Mouse (Mus musculus) kidney, adult 9 months (tissue): ENCODE measurements at regions not wholly inside any gene's neighbourhood (a gene's known extent, or its start where the extent isn't known, plus 50 kb on each side); places are given as distances from the start of the nearest gene placed in this dataset.

Experiments used
- DNase-seq: peaks from one replicate; pipeline ENCODE4 v3.0.0; 2022

DNA sequence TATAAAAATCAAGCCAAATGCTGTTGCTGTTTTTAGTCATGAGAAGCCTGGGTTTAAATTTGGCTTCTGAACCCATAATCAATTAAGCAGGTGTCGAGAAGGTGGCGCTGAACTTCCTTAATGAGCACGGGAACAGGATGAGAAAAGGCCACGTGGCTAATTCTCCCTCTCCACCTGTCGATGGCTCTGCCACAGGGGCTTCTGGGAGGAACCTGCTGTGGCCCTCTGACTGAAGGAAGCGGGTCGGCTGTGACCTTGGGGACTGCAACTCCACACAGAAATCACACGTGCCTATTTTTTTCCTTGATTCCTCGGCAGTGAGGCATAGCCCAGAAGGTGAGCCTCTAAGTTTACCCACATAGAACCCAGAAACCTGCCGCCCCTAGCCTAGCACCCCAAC is 244.8 kb upstream of the Sulf2 start:
- peak; percentile 18 for DNase-seq

DNA sequence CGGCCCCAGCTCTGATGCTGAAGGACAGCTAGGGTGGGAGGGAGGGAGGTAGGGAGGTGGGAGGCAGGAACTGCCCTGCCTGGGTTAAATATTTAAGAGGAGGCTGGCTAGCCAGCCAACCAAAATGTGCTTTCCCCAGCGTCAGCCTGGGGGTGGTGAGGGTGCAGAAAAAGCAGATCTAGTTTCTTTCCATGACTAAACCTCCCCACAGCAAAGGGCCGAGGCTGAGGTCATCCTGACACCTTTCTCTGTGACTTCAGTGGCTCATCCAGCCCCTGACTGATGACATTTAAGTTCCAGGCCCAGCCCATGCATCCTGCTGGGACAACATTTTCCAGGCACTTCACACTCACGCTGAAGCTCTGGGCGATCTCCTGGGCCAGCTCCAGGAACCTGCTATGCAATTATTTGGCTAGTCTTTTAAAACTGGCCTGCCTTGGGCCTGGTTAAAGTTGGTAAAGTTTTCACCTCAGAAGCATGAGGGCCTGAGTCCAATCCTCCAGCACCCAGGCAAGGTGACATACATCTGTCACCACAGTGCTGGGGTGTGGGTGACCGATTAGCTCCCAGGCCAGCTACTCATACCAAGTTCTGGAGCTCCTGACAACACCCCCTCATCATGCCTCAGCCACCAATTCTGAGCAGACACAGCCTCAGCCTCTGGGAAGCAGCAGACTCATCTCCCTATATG is 243.8 kb upstream of the Sulf2 start:
- DNase-seq = peak; percentile 57

DNA sequence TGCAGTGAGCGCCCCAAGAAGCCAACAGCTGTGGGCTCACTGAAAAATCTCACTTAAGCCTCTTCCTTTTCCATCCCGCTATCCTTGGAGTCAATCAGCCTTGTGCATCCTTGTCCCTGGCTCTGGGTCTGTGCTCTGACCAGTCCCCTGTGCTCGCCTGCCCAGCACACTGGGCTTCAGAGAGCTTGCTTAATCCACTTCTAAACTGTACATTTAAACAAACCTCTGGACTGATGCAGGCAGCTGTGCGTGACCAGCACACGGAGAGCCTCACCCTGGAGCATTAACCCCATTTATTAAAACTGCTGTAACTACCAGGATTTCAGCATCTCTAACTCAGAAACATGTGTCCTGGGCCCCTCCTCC is 243.3 kb upstream of the Sulf2 start:
- peak; percentile 48 for DNase-seq

DNA sequence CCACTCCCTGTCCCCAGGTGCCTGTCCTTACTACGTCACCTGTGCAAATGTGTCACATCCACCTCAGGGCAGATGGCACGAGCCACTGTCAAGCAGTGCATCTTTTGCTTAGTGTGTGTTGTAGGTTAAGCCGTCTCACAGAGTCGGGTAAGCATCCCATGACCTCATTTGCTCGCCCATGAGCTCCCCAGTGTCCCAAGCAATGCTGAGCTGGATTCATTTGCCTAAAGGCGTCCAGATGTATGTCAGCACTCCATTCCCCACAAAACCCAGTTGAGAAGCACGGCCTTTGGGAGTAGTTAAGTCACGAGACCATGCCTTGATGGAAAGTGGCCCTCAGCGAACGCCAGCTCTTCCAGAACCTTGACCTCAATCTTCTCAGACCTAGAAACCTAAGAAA is 242.7 kb upstream of the Sulf2 start:
- no peak for DNase-seq

DNA sequence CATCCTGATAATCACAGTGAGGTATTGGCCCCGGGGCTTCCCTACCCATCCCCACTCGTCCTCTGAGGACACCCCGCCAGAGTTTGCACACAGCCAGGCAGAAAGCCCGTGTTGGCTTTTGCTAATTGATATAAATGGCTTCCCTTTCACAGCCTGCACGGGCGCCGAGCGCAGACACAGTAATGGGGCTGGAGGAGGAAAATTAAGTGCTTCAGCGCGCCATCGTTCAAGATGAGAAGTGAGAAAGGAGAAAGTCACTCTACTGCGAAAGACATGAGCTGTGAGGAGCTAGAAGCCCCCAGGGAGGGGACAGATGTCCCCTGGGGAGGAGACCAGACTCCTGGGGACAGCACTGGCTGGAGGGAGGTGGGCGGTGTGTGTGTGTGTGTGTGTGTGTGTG is 239.2 kb upstream of the Sulf2 start:
- no peak for DNase-seq

DNA sequence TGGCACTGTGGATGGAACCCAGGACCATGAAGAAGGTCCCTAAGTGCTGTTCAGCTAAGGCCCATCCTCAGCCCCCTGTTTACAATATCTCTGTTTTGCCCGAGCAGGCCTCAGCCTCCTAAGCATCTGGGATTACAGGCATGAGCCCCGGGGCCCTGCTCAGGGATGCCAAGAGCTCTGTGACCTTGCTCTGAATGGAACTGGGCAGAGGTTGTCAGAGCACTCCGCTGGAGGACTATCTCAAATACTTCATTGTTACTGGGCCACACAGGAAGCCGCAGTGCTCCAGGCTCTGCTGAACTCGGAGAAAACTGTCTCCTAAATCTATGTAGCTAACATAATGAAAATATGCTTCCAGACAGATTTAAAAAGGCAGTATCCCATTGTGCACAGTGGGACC is 235.7 kb upstream of the Sulf2 start:
- no peak for DNase-seq

DNA sequence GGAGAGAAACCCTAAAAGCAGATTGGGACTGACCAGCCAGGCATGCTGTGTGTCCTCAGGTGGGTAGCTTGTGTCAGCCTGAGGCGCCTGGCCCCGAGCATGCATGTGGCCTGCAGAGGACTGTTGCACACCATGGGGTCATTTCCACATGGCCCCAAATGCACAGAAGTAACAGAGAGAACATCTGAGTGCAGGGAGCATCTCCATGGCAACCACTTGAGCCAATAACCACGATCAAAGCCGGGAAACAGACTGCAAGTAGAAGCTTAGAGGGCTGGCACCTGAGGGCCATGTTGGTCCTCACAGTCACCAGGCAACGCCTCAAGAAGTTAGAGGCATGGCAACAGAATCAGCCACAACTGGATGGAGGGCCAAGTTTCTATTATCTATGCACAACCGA is 232.6 kb upstream of the Sulf2 start:
- no peak for DNase-seq

DNA sequence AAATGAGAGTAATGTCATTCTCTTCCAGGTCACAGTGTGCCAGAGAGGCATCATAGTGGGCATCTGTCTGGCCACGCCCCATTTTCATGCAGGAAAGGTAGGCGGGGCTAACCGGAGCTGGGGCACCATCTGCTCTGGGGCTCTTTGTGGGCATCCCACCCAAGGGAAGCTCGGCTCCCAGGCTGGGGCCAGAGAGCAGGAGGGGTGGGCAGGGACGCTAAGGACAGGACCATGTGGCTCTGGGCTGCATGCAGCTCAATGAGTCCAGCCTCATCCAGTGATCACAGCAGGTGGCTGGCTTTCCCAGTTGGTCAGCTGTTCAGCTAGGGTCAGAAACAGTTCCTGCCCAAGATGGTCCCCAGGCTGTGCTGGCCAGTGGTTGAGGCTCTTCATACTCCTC is 231.4 kb upstream of the Sulf2 start:
- DNase-seq = no peak

DNA sequence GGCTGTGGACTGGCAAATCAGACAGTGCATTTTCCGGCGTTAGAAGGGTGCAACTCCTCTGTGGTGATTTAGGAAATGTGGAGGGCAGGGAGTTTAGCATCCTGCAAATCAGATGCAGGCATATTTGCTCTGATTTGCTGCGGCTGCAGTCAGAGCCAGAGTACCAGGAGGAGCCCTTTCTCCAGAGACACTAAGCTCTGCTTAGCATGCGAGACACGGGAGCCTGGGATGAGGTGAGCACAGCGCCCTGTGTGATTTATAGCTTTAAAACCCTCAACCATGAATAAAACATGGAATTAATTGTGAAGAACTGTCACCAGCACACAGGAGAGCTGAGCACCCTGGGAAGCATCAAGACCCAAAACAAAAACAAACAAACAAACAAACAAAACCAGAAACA is 229.1 kb upstream of the Sulf2 start:
- no peak for DNase-seq

DNA sequence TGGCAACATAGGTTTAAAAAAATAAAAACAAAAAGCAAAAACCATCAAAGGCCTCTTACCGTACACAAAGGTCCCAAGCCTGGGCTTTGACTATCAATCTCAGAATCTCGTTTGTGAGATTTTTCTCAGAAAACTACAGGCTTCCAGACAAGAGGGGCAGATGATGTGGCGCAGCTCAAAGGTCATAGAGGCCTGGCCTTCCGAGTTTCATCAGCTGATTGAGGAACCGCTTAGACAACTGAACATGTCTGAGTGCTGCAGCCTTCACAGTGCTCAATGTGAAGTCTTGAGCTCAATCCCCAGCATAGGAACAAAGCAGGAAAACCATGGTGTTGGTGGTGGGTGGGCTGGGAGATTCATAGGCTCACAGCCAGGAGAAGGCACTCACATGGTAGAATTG is 227.9 kb upstream of the Sulf2 start:
- DNase-seq = no peak

DNA sequence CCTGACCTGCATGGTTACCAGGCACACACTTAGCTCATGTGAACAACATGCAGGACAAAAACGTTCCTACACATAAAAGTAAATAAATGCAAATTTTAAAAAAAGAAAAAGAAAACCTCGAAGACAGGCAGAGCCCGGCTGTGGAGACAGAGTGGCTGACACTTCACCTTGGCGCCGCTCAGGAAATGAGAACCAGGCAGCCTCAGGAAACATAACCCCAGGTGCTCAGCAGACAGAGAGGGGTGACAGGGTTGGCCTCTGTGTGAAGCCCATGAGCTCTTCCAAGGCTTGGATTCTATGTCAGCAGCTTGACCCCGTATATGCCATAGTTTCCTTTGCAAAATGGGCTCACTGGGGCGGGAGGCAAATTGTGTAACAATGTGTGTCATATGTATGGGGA is 226.7 kb upstream of the Sulf2 start:
- no peak for DNase-seq

DNA sequence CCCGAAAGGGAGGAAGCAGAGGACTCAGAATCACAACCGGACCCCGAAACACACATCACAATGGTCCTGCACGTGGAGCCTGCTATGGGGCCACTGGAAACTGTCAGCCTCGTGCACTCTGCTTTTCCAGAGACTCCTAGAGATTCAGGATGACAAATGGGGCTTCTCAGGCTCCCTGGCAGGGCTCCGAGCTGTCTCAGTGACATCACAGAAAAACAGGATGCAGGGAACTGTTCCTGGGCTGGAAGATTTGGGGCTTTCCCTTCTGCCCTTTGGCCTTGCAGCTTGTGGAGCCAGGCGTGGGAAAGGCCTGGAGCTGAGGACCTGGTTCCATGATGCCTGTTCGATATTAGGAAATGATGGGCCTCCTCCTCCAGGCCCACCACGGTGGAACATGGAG is 225.4 kb upstream of the Sulf2 start:
- peak; percentile 82 for DNase-seq

DNA sequence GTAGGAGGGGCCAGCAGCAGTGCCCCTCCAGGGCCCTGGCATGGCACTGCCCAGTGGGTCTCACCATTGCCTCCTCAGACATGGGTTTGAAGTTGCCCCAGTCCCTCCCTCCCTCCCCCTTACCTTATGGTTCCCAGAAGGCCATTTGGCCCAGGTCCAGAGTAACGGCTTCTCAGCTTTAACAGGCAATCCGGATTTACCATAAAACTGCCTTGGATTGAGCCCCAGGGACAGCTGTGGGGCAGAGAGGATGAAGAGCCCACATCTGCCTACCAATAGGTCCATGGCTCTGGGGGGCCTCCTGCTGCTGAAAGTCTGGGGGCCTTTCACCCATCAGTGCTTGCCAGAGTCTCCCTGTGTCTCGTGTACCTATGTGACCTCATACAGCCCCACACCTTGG is 222.9 kb upstream of the Sulf2 start:
- no peak for DNase-seq

DNA sequence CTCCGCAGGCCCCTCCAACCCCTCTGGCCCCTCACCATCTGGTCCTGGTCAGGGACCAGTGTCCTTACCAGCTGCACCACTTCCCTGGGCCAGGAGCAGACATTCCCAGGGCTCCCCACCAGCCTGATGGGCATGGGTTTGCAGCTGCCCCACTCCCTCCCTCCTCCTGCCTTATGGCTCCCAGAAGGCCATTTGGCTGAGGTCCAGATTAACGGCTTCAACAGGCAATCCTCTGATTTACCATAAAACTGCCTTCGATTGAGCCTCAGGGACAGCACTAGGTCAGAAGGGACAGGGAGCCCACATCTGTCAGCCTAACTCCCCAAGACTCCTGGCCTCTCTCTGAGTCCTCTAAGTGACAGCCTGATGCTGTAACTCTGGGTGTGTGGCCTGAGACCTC is 221.9 kb upstream of the Sulf2 start:
- DNase-seq = no peak

DNA sequence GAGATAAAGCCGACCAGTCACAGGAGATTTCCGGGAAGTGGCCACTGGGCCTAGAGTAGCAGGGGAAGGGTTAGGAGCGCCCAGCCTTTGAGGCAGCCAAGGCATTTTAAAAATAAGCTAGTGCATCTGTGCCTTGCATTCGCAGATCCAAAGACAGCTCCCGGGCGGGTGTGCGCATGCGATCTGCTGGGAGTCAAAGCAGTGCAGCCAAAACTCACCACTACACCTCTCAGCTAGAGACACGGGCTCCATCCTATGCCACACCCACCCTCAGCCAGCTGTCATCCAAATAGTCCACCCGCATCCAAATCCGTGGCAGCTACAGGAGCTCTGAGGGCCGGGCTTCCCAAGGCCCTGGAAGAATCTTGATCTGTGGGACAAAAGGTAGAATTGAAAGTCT is 220.2 kb upstream of the Sulf2 start:
- no peak for DNase-seq

DNA sequence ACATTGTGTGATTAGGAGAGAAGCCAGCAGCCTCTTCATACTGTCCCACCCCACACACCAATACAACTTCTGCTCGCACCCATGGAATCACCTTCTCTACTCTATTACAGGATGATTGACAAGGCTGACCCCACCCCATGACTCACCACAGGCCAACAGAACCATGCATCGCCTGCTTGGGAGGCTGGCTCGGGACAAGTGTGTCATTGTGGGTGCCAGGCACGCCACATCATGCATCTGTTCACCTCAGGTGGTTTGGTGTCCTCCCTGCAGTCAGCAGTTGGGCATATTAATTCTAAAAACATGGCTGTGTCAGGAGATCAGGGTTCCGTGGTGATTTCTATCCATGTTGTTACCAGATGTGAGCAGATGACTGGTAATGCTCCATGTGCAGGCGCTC is 215.3 kb upstream of the Sulf2 start:
- DNase-seq = no peak

DNA sequence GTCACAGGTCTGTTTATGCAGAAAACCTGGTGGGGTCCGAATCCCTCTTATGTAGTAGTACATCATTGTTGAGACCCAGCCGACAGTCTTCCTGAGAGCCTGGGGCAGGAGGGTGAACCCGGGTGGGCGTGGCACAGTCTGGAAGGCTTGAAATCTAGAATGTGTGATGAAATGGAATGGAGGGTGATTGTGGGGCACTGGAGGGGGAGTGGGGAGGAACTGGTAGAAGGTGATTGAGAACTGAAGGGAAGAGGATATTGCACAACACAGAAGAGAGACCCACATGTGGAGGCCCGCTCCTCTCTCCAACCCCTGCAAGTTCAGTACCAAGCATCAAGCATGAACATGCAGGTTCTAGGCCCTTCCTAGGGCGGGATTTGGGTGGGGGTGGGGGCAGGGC is 206.2 kb upstream of the Sulf2 start:
- DNase-seq = no peak

DNA sequence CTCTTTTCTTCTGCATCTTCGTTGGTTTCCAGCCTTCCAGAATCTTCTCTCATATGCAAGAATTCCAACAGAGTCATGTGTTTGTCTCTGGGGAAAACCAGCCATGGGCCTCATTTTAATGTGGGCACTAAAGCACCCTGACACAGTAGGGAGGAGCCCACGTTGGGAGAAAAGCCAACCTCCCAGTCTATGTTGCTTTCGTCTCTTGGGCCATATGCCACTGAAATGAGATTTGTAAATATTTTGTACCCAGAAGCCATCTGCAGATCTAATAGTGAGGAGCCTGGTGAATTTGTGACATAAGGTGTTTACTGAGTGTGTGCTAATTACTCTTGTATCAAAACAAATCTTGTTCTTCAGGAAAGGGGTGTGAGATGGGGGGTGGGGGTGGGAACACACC is 205.3 kb upstream of the Sulf2 start:
- no peak for DNase-seq

DNA sequence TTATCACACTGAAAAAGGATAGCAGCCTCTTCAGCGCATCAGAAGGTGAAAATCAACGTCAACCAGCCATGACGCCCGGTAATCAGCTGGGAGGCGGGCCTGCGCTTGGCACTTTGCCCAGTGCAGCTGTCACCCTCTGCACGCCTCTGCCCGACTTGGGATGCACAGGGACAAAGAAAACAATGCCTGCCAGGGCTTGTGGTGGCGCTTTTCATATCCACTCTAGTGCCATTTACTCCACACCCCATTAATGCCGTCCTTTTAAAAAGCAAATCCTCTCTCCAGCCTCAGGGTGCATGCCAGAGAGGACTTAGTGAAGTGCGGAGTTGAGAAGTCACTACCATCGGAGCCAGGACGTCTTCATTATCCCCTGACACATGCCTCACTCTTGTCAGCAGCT is 204.5 kb upstream of the Sulf2 start:
- DNase-seq = no peak

DNA sequence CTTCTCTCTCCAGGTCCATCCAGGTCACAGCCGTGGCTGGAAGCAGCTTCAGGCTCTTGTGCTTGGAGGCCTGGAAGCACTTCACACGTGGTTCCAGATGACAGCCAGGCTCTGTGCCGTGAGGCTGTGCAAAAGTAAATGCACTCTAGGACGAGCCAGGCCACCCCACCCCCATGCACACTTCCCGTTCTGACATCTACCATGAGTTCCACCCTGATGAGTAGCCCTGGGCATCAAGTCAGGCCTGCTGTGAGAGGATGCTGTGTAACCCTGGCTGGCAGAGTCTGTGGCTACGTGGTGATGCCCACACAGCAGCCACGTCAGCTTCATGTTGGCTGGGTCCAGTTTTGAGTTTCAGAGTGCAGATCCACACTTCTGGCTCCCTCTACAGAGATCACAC is 202.4 kb upstream of the Sulf2 start:
- DNase-seq = no peak

DNA sequence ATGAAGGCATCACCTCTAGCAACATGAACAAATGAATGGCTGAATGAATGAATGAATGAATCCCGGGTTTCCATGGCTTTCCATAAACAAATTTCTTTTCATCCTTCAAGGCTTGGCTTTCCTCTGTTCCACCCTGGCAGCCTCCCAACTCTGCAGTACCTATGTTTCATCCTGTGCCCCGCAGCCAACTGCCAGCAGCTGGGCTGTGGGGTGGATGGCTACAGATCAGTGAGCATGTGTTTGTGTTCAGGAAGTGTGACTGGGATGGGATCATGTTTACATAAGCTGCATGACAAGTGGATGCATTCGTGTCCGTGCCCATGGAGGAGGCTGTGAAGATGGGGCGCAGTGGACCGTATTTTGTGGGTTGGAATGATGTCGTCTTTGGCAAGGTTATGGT is 200.5 kb upstream of the Sulf2 start:
- no peak for DNase-seq

DNA sequence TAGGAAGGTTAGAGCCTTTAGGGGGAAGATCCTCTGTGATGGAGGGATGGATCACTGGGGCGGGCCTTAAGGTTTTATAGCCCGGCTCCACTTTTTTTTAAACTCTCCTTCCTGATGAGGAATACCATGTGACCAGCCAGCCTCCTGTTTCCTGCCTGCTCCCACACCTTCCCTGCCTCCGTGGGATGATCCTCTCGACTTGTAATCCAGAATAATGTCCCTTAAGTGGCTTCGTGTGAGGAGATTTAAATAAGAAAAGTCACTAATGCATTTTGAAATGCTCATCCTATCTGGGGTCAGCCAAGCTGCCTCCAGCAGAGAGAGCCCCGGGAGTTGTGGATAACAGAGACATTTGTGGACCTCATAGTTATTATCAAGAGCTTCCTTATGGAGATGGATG is 200.0 kb upstream of the Sulf2 start:
- no peak for DNase-seq

DNA sequence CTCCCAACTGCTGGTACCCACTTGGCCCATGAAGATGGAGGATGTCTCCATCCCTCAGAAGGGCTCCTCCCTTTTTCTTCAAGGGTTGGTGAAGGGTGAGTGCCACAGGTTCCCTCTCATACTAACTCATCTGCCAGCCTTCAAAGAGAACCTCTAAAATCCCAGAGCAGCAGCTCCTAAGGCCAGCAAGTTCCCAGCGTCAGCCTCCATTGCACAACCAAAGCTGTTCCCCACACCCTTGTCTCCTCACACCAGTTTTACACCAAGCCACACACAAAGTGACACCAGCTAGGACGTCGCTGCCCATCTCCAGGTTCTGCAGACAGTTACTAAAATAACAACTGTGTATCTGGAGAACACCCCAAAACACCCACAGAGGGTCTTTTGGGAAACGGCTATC is 198.9 kb upstream of the Sulf2 start:
- no peak for DNase-seq

DNA sequence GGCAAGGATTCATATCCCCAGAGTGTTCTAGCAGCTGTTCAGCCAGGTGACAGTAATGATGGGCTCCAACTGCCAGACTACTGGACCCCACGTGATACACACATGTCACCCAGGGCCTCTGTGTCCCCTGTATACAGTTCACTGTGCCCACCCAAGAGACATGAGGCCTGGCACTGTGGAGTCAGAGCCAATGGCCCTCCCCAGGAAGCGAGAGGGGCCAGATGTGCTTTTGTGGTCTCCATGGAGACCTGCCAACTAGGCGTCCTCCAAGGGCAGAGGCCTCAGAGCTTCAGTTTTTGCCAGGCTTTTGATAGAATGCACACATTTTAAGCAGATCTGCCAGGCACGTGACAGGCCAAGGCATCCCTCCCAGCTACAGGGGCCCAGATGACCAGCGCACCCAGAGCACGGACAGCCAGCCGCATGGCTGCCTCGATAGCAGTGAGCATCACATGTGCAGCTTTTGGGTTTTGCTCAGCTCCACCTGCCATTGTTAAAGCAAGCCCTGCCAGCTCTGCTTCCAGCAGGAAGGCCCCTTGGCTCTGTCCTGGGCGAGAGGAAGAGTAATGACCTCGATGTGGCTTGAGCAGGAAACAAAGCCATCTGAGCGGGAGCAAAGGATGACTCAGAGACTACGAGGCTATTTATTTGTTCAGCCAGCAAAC is 198.1 kb upstream of the Sulf2 start:
- DNase-seq = peak; percentile 52

DNA sequence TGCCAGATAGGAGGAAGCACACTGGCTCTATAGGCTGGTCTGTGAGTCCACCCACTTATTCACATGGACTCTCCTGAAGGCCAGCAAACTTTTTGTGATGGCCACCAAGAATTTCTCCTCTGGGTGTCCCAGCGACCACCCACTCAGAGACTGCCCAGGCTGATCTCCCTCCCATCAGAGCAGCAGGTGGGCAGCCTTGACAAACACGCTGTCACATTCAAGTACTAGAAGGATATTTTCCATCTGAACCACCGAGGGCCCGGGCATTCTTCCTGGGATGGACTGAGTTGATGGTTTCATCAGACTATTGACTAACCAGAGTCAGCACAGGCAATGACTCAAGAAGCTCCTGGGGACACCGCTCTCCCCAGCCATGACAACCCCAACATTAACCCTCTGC is 196.5 kb upstream of the Sulf2 start:
- DNase-seq = no peak
